Mouse (Mus musculus) C2C12 (cell line): ENCODE measurements around the gene Ofcc1.

ENCODE experiments used
- CEBPB ChIP-seq: IDR thresholded peaks from one replicate; pipeline ENCODE4 v1.6.1; 2011; ENCODE audit warnings: low read depth, mild to moderate bottlenecking, control low read depth, moderate library complexity
- CTCF ChIP-seq: IDR thresholded peaks from one replicate; pipeline ENCODE4 v1.5.1; 2011; ENCODE audit not compliant: control insufficient read depth, insufficient read depth, insufficient read length
- MAX ChIP-seq: IDR thresholded peaks from one replicate; pipeline ENCODE4 v1.6.1; 2011; ENCODE audit warnings: mild to moderate bottlenecking, control low read depth
- MYOG ChIP-seq: IDR thresholded peaks from one replicate; pipeline ENCODE4 v1.6.1; 2011; ENCODE audit not compliant: control insufficient read depth, insufficient read length; ENCODE audit errors: extremely low read depth
- USF1 ChIP-seq: IDR thresholded peaks from one replicate; pipeline ENCODE4 v1.6.1; 2011; ENCODE audit warnings: low read depth, mild to moderate bottlenecking, control low read depth, moderate library complexity

GRCm38 (mm10) chr13:40317731-40318130 is 43.5 kb downstream of the Ofcc1 start:
- TF ChIP-seq CTCF: no peak
- TF ChIP-seq MAX: no peak
- no peak for TF ChIP-seq CEBPB
- TF ChIP-seq MYOG: no peak
- no peak for TF ChIP-seq USF1
